Mouse (Mus musculus): Measurements from ENCODE around the gene Ccdc63.

GRCm38 (mm10) chr5:122134395-122135289 is 6.0 kb downstream of the Ccdc63 start:
- no peak for TF ChIP-seq POLR2A (IDR thresholded peaks at IDR 0.05; ENCODE audit: extremely low read depth, insufficient read depth, low read length)
- TF ChIP-seq CTCF (IDR thresholded peaks at IDR 0.05; ENCODE audit: extremely low read depth, insufficient read depth, low read length) = no peak
